Mouse (Mus musculus) brain, embryonic 14.5 days (tissue): ENCODE measurements at regions not wholly inside any gene's neighbourhood (a gene's known extent, or its start where the extent isn't known, plus 50 kb on each side); places are given as distances from the start of the nearest gene placed in this dataset.

ENCODE experiments used
- DNase-seq: peaks from one replicate; pipeline ENCODE4 v3.0.0-alpha.2; 2011; ENCODE audit warnings: low read depth
- CTCF ChIP-seq: fragments of 200-500 bp; IDR thresholded peaks from 2 replicates; pipeline ENCODE4 v1.5.1; 2012; ENCODE audit warnings: inconsistent platforms, mild to moderate bottlenecking, moderate library complexity, borderline replicate concordance; ENCODE audit not compliant: insufficient read depth, insufficient read length; ENCODE audit errors: extremely low read depth
- POLR2A ChIP-seq: fragments of 200-500 bp; IDR thresholded peaks from 2 replicates; pipeline ENCODE4 v1.6.1; 2012; ENCODE audit warnings: mild to moderate bottlenecking, inconsistent platforms, borderline replicate concordance; ENCODE audit not compliant: poor library complexity, insufficient read depth, insufficient read length, severe bottlenecking; ENCODE audit errors: extremely low read depth

GRCm38 (mm10) chr9:82760682-82761468, 68.5 kb upstream of the Irak1bp1 start:
- no peak for DNase-seq
- TF ChIP-seq POLR2A (no peak), CTCF (no peak)

GRCm38 (mm10) chr9:82763651-82764050, 65.7 kb upstream of the Irak1bp1 start:
- DNase-seq, result no peak
- TF ChIP-seq CTCF (no peak), POLR2A (no peak)
